Mouse (Mus musculus) stomach, embryonic 16.5 days (tissue): ENCODE results near the gene Sstr3. TPM values are rescaled to one million over a fixed set of nuclear protein-coding genes. Genes with fewer than 3 reads are reported as not detected.

Source experiments
- ATAC-seq: fragments of 200-750 bp; cut with Nextera tagmentation; 2 replicates; pipeline ENCODE4 v1.8.0; 2017; ENCODE audit warnings: moderate number of reproducible peaks, moderate TSS enrichment; ENCODE audit not compliant: insufficient read depth, low FRiP score
- H3K27ac ChIP-seq: fragments of 300-500 bp; sonication (generic); 2 replicates; pipeline ENCODE4 v1.5.1; 2014; ENCODE audit warnings: low read length
- H3K27me3 ChIP-seq: fragments of 300-500 bp; sonication (generic); 2 replicates; pipeline ENCODE4 v1.6.1; 2014; ENCODE audit warnings: low read length, control low read depth, mixed read lengths; ENCODE audit not compliant: control insufficient read depth, insufficient read depth
- H3K36me3 ChIP-seq: fragments of 300-500 bp; sonication (generic); 2 replicates; pipeline ENCODE4 v1.6.1; 2014; ENCODE audit warnings: low read length; ENCODE audit not compliant: control insufficient read depth, insufficient read depth
- H3K4me1 ChIP-seq: fragments of 300-500 bp; sonication (generic); 2 replicates; pipeline ENCODE4 v1.6.1; 2014; ENCODE audit warnings: low read length, control low read depth, mixed read lengths; ENCODE audit not compliant: control insufficient read depth, insufficient read depth
- H3K4me2 ChIP-seq: fragments of 300-500 bp; sonication (generic); 2 replicates; pipeline ENCODE4 v1.6.1; 2014; ENCODE audit warnings: low read depth, low read length, mixed read lengths
- H3K4me3 ChIP-seq: fragments of 300-500 bp; sonication (generic); replicated peaks from 2 replicates; pipeline ENCODE4 v1.5.1; 2014; ENCODE audit warnings: mild to moderate bottlenecking, low read length
- H3K9ac ChIP-seq: fragments of 300-500 bp; sonication (generic); 2 replicates; pipeline ENCODE4 v1.6.1; 2014; ENCODE audit warnings: low read length
- H3K9me3 ChIP-seq: fragments of 300-500 bp; sonication (generic); replicated peaks from 2 replicates; pipeline ENCODE4 v1.6.1; 2016; ENCODE audit warnings: low read length, control low read depth; ENCODE audit not compliant: control insufficient read depth
- WGBS: fragments of 180-500 bp; shearing (Covaris S2); extraction: QIAGEN DNeasy Blood & Tissue Kit; methylation state at CpG from one replicate; pipeline ENCODE4 v1.1.7; 2014; 5-methylcytosine and 5-hydroxymethylcytosine counted together
- polyA plus RNA-seq: library from polyadenylated mRNA; unstranded; fragments of >200 nt; fragmentation: Nextera tagmentation; extraction: Ambion mirVana; gene quantifications from 2 replicates; pipeline ENCODE4 v1.2.1, GENCODE M21; 2015

Gene Sstr3
- polyA plus RNA-seq: 0.12 and 0.39 TPM in 2 replicates

- H3K9ac ChIP-seq: peak within 1 kb of the TSS; percentile 50; the same call in 1 of the 2 replicates
- H3K9me3 ChIP-seq: no peaks in the 10 kb centered on the region
- H3K27me3 ChIP-seq: peaks cover 12% of the 10 kb centered on the region; the same call in 1 of the 2 replicates
- H3K27ac ChIP-seq: no peak within 1 kb of the TSS
- whole genome bisulfite sequencing: 14% methylated on average over 14 of the region's 14 CpGs
- peaks cover 11% of the 10 kb centered on the region; the same call in 1 of the 2 replicates for H3K4me1 ChIP-seq
- H3K4me2 ChIP-seq: no peak within 1 kb of the TSS
- no peaks in the 10 kb centered on the region for H3K36me3 ChIP-seq
- no peak for ATAC-seq
- no peak within 1 kb of the TSS for H3K4me3 ChIP-seq
These were observed at the start of gene Sstr3 for GRCm38 (mm10) chr15:78544561-78545001. Gene Sstr3, minus strand, starts transcription at chr15:78544685.

DNA sequence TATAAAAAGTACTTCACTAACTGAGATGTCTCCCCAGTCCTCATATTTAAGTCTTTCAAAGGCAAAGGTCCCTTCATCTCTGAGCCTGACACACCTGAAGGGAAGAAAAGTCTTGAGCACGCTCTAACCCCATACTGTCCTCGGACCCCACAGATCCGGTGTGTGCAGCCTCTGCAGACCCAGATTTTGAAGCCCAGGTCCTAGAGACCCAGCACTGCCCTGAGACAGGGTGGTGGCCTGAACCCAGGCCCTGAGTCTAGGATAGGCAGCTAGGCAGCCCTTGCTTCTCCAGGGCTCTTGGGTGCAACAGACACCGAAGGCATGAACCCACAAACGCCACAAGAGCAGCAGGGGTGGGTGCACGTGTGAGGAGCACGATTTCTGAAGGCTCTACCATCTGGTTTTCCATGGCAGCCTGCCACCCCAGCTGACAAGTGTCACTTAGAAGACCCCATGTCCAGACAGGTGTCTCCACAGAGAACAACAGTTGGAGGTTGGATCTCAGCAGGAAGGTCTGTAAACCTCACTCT, 49.5 kb upstream of the Sstr3 start:
- no peak overlapping the region for H3K4me3 ChIP-seq
- H3K27me3 ChIP-seq: no peaks in the 10 kb centered on the region
- WGBS: 83% methylated on average over 7 of the region's 7 CpGs
- H3K9ac ChIP-seq: no peak overlapping the region
- H3K36me3 ChIP-seq: no peaks in the 10 kb centered on the region
- H3K9me3 ChIP-seq: no peaks in the 10 kb centered on the region
- no peak overlapping the region for H3K4me2 ChIP-seq
- H3K27ac ChIP-seq: no peak overlapping the region
- no peaks in the 10 kb centered on the region for H3K4me1 ChIP-seq
- no peak for ATAC-seq

GRCm38 (mm10) chr15:78592452-78592968, 48.0 kb upstream of the Sstr3 start:
- Histone ChIP-seq H3K27ac (no peak overlapping the region), H3K4me2 (no peak overlapping the region), H3K9ac (no peak overlapping the region), H3K9me3 (no peaks in the 10 kb centered on the region), H3K4me1 (0 out of 2 replicates have a peak, but pooled peaks cover 3% of the 10 kb centered on the region), H3K27me3 (no peaks in the 10 kb centered on the region), H3K4me3 (no peak overlapping the region), H3K36me3 (no peaks in the 10 kb centered on the region)
- no peak for ATAC-seq
- 79% methylated on average over 14 of the region's 14 CpGs for WGBS

DNA sequence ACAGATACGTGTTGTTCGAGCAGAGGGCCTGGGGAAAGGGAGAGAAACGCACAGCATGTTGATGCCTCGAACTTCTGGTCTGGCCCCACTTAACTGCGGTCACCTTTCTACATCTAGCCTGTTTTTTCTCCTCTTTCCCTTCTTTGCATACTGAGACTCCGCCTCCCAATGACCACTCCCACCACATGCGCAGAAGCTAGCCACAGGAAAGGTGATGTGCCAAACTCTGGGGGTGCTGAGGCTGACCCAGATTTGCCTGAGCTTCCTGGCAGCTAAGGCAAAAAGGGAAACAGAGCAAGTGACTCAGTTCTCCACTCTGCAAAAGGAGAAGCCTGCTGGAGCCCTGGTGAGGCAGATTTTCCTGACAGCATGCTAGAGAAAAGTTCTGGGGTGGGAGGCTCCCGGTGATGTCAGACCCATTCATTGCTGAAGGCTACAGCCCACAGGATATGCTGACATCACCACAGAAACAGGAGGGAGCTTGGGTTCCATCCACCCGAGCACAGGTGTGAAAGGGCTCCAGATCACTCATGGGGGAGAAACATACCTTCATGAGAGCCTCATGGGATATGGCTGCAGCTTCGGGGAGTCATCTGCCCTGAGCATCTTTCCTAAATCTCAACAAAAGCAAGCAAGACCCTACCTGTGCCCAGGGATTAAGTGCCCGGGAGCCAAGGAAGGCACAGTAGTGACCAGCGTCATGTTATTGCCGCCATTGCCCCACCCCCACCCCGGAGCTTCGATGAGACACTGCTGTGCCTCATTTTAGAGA, 47.4 kb upstream of the Sstr3 start:
- Histone ChIP-seq H3K4me2 (no peak overlapping the region), H3K36me3 (no peaks in the 10 kb centered on the region), H3K9ac (no peak overlapping the region), H3K4me1 (0 out of 2 replicates have a peak, but pooled peaks cover 3% of the 10 kb centered on the region), H3K27ac (no peak overlapping the region), H3K27me3 (no peaks in the 10 kb centered on the region), H3K4me3 (no peak overlapping the region), H3K9me3 (no peaks in the 10 kb centered on the region)
- ATAC-seq: no peak
- WGBS: 59% methylated on average over 15 of the region's 15 CpGs

DNA sequence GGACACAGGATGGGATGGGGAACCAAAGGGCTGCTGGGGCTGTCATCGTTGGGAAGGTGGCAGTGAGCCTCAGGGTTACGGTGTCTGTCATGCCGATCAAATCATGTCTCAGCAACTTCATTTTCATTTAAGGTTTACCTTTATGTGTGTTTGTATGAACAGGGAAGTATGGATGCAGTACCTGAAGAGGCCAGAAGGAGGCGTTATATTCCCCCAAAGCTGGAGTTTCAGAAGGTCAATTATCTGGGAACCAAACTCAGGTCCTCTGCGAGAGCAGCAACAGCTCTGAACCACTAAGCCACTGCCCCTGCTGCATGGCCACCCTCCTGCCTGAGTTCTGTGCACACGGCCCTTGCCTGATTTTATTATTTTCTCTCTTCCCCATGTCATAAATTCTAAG, 46.3 kb upstream of the Sstr3 start:
- H3K9me3 ChIP-seq: no peaks in the 10 kb centered on the region
- H3K36me3 ChIP-seq: no peaks in the 10 kb centered on the region
- WGBS: 76% methylated on average over 6 of the region's 6 CpGs
- 0 out of 2 replicates have a peak, but pooled peaks cover 3% of the 10 kb centered on the region for H3K4me1 ChIP-seq
- H3K4me2 ChIP-seq: no peak overlapping the region
- H3K27ac ChIP-seq: no peak overlapping the region
- no peaks in the 10 kb centered on the region for H3K27me3 ChIP-seq
- no peak for ATAC-seq
- H3K9ac ChIP-seq: no peak overlapping the region
- no peak overlapping the region for H3K4me3 ChIP-seq

- H3K27me3 ChIP-seq: no peaks in the 10 kb centered on the region
- H3K4me1 ChIP-seq: 0 out of 2 replicates have a peak, but pooled peaks cover 3% of the 10 kb centered on the region
- H3K4me2 ChIP-seq: no peak overlapping the region
- ATAC-seq: no peak
- H3K27ac ChIP-seq: no peak overlapping the region
- WGBS: 67% methylated on average over 6 of the region's 6 CpGs
- H3K4me3 ChIP-seq: no peak overlapping the region
- no peaks in the 10 kb centered on the region for H3K36me3 ChIP-seq
- H3K9ac ChIP-seq: no peak overlapping the region
- no peaks in the 10 kb centered on the region for H3K9me3 ChIP-seq
These were observed 45.5 kb upstream of the Sstr3 start for GRCm38 (mm10) chr15:78589936-78590335.

- 70% methylated on average over 4 of the region's 4 CpGs for WGBS
These were observed 44.4 kb upstream of the Sstr3 start for GRCm38 (mm10) chr15:78588900-78589299.

GRCm38 (mm10) chr15:78588049-78588448, 43.6 kb upstream of the Sstr3 start:
- H3K9ac ChIP-seq: no peak overlapping the region
- ATAC-seq: no peak
- 70% methylated on average over 4 of the region's 4 CpGs for WGBS

More at GRCm38 (mm10) chr15:78588900-78589299, 44.4 kb upstream of the Sstr3 start:
- ATAC-seq: no peak
- H3K4me1 ChIP-seq: 0 out of 2 replicates have a peak, but pooled peaks cover 3% of the 10 kb centered on the region
- H3K36me3 ChIP-seq: no peaks in the 10 kb centered on the region
- no peak overlapping the region for H3K4me3 ChIP-seq
- no peak overlapping the region for H3K27ac ChIP-seq
- H3K27me3 ChIP-seq: no peaks in the 10 kb centered on the region
- H3K4me2 ChIP-seq: no peak overlapping the region
- no peak overlapping the region for H3K9ac ChIP-seq
- H3K9me3 ChIP-seq: no peaks in the 10 kb centered on the region

More at GRCm38 (mm10) chr15:78588049-78588448, 43.6 kb upstream of the Sstr3 start:
- no peaks in the 10 kb centered on the region for H3K36me3 ChIP-seq
- H3K9me3 ChIP-seq: no peaks in the 10 kb centered on the region
- H3K27me3 ChIP-seq: no peaks in the 10 kb centered on the region
- no peak overlapping the region for H3K4me2 ChIP-seq
- H3K27ac ChIP-seq: no peak overlapping the region
- 0 out of 2 replicates have a peak, but pooled peaks cover 3% of the 10 kb centered on the region for H3K4me1 ChIP-seq
- H3K4me3 ChIP-seq: no peak overlapping the region
